Mouse (Mus musculus): ENCODE measurements around the gene Gjb3. TPM values are rescaled to one million over a fixed set of nuclear protein-coding genes. Genes with fewer than 3 reads are reported as not detected.

Gene Gjb3
- polyA plus RNA-seq, 1 experiment: 3.2 TPM

GRCm38 (mm10) chr4:127334870-127335504 lies 4.3 kb upstream of the Gjb3 start:
- TF ChIP-seq POLR2A (IDR thresholded peaks at IDR 0.05; ENCODE audit: control insufficient read depth, low read depth, low read length) (no peak), CTCF (IDR thresholded peaks at IDR 0.05; ENCODE audit: control insufficient read depth, insufficient read depth, insufficient replicate concordance, low read depth, low read length) (no peak)
- H3K27me3 ChIP-seq (ENCODE audit: control insufficient read depth, insufficient read depth, low read length): no peaks in the 10 kb centered on the region
- H3K36me3 ChIP-seq (ENCODE audit: control insufficient read depth, insufficient read depth, low read length): no peaks in the 10 kb centered on the region
- no peak overlapping the region for H3K4me3 ChIP-seq (ENCODE audit: control insufficient read depth, low read depth, low read length)
- H3K4me1 ChIP-seq (ENCODE audit: control insufficient read depth, insufficient read depth, low read length): peaks cover 10% of the 10 kb centered on the region
- H3K27ac ChIP-seq (ENCODE audit: control insufficient read depth, insufficient read depth, low read depth, low read length): no peak overlapping the region

- H3K4me3 ChIP-seq (ENCODE audit: control insufficient read depth, low read depth, low read length): no peak overlapping the region
- H3K27ac ChIP-seq (ENCODE audit: control insufficient read depth, insufficient read depth, low read depth, low read length): no peak overlapping the region
- peaks cover 14% of the 10 kb centered on the region for H3K4me1 ChIP-seq (ENCODE audit: control insufficient read depth, insufficient read depth, low read length)
These were observed 527 bp upstream of the Gjb3 start for GRCm38 (mm10) chr4:127331171-127331570.

GRCm38 (mm10) chr4:127329751-127330150 lies 893 bp downstream of the Gjb3 start:
- Histone ChIP-seq H3K4me1 (ENCODE audit: control insufficient read depth, insufficient read depth, low read length) (peaks cover 14% of the 10 kb centered on the region), H3K4me3 (ENCODE audit: control insufficient read depth, low read depth, low read length) (no peak overlapping the region; the same call in 1 of the 2 replicates), H3K27ac (ENCODE audit: control insufficient read depth, insufficient read depth, low read depth, low read length) (no peak overlapping the region), H3K36me3 (ENCODE audit: control insufficient read depth, insufficient read depth, low read length) (no peaks in the 10 kb centered on the region), H3K27me3 (ENCODE audit: control insufficient read depth, insufficient read depth, low read length) (no peaks in the 10 kb centered on the region)
- TF ChIP-seq CTCF (IDR thresholded peaks at IDR 0.05; ENCODE audit: control insufficient read depth, insufficient read depth, insufficient replicate concordance, low read depth, low read length) (no peak), POLR2A (IDR thresholded peaks at IDR 0.05; ENCODE audit: control insufficient read depth, low read depth, low read length) (no peak)

More at GRCm38 (mm10) chr4:127331171-127331570, 527 bp upstream of the Gjb3 start:
- no peaks in the 10 kb centered on the region for H3K36me3 ChIP-seq (ENCODE audit: control insufficient read depth, insufficient read depth, low read length)
- H3K27me3 ChIP-seq (ENCODE audit: control insufficient read depth, insufficient read depth, low read length): no peaks in the 10 kb centered on the region
- TF ChIP-seq POLR2A (IDR thresholded peaks at IDR 0.05; ENCODE audit: control insufficient read depth, low read depth, low read length) (no peak), CTCF (IDR thresholded peaks at IDR 0.05; ENCODE audit: control insufficient read depth, insufficient read depth, insufficient replicate concordance, low read depth, low read length) (no peak)

- Histone ChIP-seq H3K4me1 (ENCODE audit: control insufficient read depth, insufficient read depth, low read length) (peaks cover 14% of the 10 kb centered on the region), H3K27me3 (ENCODE audit: control insufficient read depth, insufficient read depth, low read length) (no peaks in the 10 kb centered on the region), H3K36me3 (ENCODE audit: control insufficient read depth, insufficient read depth, low read length) (no peaks in the 10 kb centered on the region), H3K4me3 (ENCODE audit: control insufficient read depth, low read depth, low read length) (no peak overlapping the region), H3K27ac (ENCODE audit: control insufficient read depth, insufficient read depth, low read depth, low read length) (no peak overlapping the region)
- TF ChIP-seq POLR2A (IDR thresholded peaks at IDR 0.05; ENCODE audit: control insufficient read depth, low read depth, low read length): no peak
- TF ChIP-seq CTCF (IDR thresholded peaks at IDR 0.05; ENCODE audit: control insufficient read depth, insufficient read depth, insufficient replicate concordance, low read depth, low read length): no peak
These were observed 1.6 kb downstream of the Gjb3 start for GRCm38 (mm10) chr4:127329046-127329445.

- H3K4me3 ChIP-seq (ENCODE audit: control insufficient read depth, low read depth, low read length): no peak overlapping the region
- no peaks in the 10 kb centered on the region for H3K27me3 ChIP-seq (ENCODE audit: control insufficient read depth, insufficient read depth, low read length)
These were observed 2.3 kb downstream of the Gjb3 start for GRCm38 (mm10) chr4:127328378-127328777.

GRCm38 (mm10) chr4:127327749-127328148 lies 2.9 kb downstream of the Gjb3 start:
- Histone ChIP-seq H3K27ac (ENCODE audit: control insufficient read depth, insufficient read depth, low read depth, low read length) (no peak overlapping the region), H3K4me3 (ENCODE audit: control insufficient read depth, low read depth, low read length) (no peak overlapping the region), H3K4me1 (ENCODE audit: control insufficient read depth, insufficient read depth, low read length) (peaks cover 14% of the 10 kb centered on the region), H3K36me3 (ENCODE audit: control insufficient read depth, insufficient read depth, low read length) (no peaks in the 10 kb centered on the region), H3K27me3 (ENCODE audit: control insufficient read depth, insufficient read depth, low read length) (no peaks in the 10 kb centered on the region)
- no peak for TF ChIP-seq CTCF (IDR thresholded peaks at IDR 0.05; ENCODE audit: control insufficient read depth, insufficient read depth, insufficient replicate concordance, low read depth, low read length)
- TF ChIP-seq POLR2A (IDR thresholded peaks at IDR 0.05; ENCODE audit: control insufficient read depth, low read depth, low read length): no peak

More at GRCm38 (mm10) chr4:127328378-127328777, 2.3 kb downstream of the Gjb3 start:
- TF ChIP-seq CTCF (IDR thresholded peaks at IDR 0.05; ENCODE audit: control insufficient read depth, insufficient read depth, insufficient replicate concordance, low read depth, low read length) (no peak), POLR2A (IDR thresholded peaks at IDR 0.05; ENCODE audit: control insufficient read depth, low read depth, low read length) (no peak)
- no peaks in the 10 kb centered on the region for H3K36me3 ChIP-seq (ENCODE audit: control insufficient read depth, insufficient read depth, low read length)
- no peak overlapping the region for H3K27ac ChIP-seq (ENCODE audit: control insufficient read depth, insufficient read depth, low read depth, low read length)
- peaks cover 14% of the 10 kb centered on the region for H3K4me1 ChIP-seq (ENCODE audit: control insufficient read depth, insufficient read depth, low read length)

GRCm38 (mm10) chr4:127327258-127327657 lies 3.4 kb downstream of the Gjb3 start:
- Histone ChIP-seq H3K4me3 (ENCODE audit: control insufficient read depth, low read depth, low read length) (no peak overlapping the region), H3K36me3 (ENCODE audit: control insufficient read depth, insufficient read depth, low read length) (no peaks in the 10 kb centered on the region), H3K27ac (ENCODE audit: control insufficient read depth, insufficient read depth, low read depth, low read length) (no peak overlapping the region), H3K4me1 (ENCODE audit: control insufficient read depth, insufficient read depth, low read length) (peaks cover 14% of the 10 kb centered on the region), H3K27me3 (ENCODE audit: control insufficient read depth, insufficient read depth, low read length) (no peaks in the 10 kb centered on the region)
- TF ChIP-seq POLR2A (IDR thresholded peaks at IDR 0.05; ENCODE audit: control insufficient read depth, low read depth, low read length) (no peak), CTCF (IDR thresholded peaks at IDR 0.05; ENCODE audit: control insufficient read depth, insufficient read depth, insufficient replicate concordance, low read depth, low read length) (no peak)
